Mouse (Mus musculus) intestine, embryonic 15.5 days (tissue): Measurements from ENCODE around the gene Cspg4. TPM values are rescaled to one million over a fixed set of nuclear protein-coding genes. Genes with fewer than 3 reads are reported as not detected.

Source experiments
- ATAC-seq: fragments of 200-750 bp; cut with Nextera tagmentation; 2 replicates; pipeline ENCODE4 v1.8.0; 2017; ENCODE audit warnings: moderate TSS enrichment, moderate library complexity
- H3K27ac ChIP-seq: fragments of 300-500 bp; sonication (generic); 2 replicates; pipeline ENCODE4 v1.5.1; 2015; ENCODE audit warnings: mild to moderate bottlenecking, inconsistent platforms
- H3K27me3 ChIP-seq: fragments of 300-500 bp; sonication (generic); replicated peaks from 2 replicates; pipeline ENCODE4 v1.6.1; 2015; ENCODE audit warnings: inconsistent platforms
- H3K36me3 ChIP-seq: fragments of 300-500 bp; sonication (generic); 2 replicates; pipeline ENCODE4 v1.6.1; 2015; ENCODE audit warnings: inconsistent platforms
- H3K4me1 ChIP-seq: fragments of 300-500 bp; sonication (generic); replicated peaks from 2 replicates; pipeline ENCODE4 v1.6.1; 2015; ENCODE audit warnings: inconsistent platforms
- H3K4me2 ChIP-seq: fragments of 300-500 bp; sonication (generic); replicated peaks from 2 replicates; pipeline ENCODE4 v1.6.1; 2015; ENCODE audit warnings: mild to moderate bottlenecking, inconsistent platforms
- H3K4me3 ChIP-seq: fragments of 300-500 bp; sonication (generic); replicated peaks from 2 replicates; pipeline ENCODE4 v1.5.1; 2015; ENCODE audit warnings: inconsistent platforms
- H3K9ac ChIP-seq: fragments of 300-500 bp; sonication (generic); 2 replicates; pipeline ENCODE4 v1.6.1; 2015; ENCODE audit warnings: inconsistent platforms
- H3K9me3 ChIP-seq: fragments of 300-500 bp; sonication (generic); 2 replicates; pipeline ENCODE4 v1.6.1; 2016; ENCODE audit warnings: inconsistent platforms
- WGBS: fragments of 180-500 bp; shearing (Covaris S2); methylation state at CpG from one replicate; pipeline ENCODE4 v1.1.7; 2015; 5-methylcytosine and 5-hydroxymethylcytosine counted together
- polyA plus RNA-seq: library from polyadenylated mRNA; unstranded; fragments of >200 nt; fragmentation: Nextera tagmentation; extraction: Ambion mirVana; gene quantifications from 2 replicates; pipeline ENCODE4 v1.2.1, GENCODE M21; 2015

Cspg4 gene
- polyA plus RNA-seq, 1 experiment from 2014 or later = 19.0 TPM

DNA sequence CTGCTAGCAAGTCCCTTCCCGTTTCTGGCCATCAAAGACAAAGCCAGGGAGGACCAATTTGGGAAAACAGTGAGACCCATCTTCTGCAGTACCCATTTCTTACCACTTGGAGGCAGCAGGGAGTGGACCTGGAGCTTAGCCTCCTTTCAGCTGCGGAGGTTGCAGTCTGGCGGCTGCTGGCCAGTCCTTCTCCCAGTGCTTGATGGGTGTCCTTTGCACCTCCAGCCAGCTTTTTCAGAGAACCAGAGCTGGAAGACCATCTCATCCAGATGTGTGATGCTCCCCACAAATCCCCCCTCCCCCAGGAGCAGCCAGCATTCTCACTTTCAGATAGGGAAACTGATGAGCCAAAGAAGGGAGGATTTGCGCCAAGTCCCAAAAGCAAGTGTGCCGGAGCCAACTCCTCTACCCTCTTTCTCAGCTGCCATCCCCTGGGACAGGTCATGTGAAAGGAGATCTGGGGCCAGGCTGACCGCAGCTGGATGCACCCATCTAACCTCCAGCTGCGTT lies 21.1 kb upstream of the Cspg4 start:
- Histone ChIP-seq H3K9ac (0 out of 2 replicates have a peak overlapping the region, but pooled peaks have one; percentile 6), H3K4me2 (peak overlapping the region; percentile 20; the same call in 1 of the 2 replicates), H3K4me1 (peaks cover 27% of the 10 kb centered on the region), H3K9me3 (no peaks in the 10 kb centered on the region), H3K27ac (peak overlapping the region; percentile 67; the same call in 1 of the 2 replicates), H3K36me3 (no peaks in the 10 kb centered on the region), H3K4me3 (no peak overlapping the region), H3K27me3 (no peaks in the 10 kb centered on the region)
- no peak for ATAC-seq
- 31% methylated on average over 7 of the region's 7 CpGs for WGBS

DNA sequence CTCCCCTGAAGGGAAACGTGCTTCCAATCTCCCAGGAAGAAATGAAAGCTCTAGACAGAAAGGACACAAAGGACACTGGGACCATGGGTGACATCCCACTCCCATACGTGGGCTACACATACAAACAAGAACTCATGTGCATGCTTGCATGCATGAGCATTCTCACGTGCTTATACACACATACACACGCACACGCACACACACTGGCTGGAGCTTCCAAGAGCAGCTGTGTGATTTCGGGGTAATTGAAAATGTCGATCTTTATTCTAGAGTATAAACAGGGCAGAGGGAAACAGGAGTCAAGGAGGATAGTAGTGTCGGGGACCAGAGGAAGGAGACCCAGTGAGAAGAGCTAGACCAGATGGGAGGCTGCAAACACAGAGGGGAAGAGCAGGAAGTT lies 20.2 kb upstream of the Cspg4 start:
- ATAC-seq = peak; percentile 39
- H3K4me3 ChIP-seq = no peak overlapping the region
- H3K4me1 ChIP-seq = peaks cover 27% of the 10 kb centered on the region
- H3K27me3 ChIP-seq = no peaks in the 10 kb centered on the region
- no peaks in the 10 kb centered on the region for H3K9me3 ChIP-seq
- H3K27ac ChIP-seq = 0 out of 2 replicates have a peak overlapping the region, but pooled peaks have one; percentile 67
- no peaks in the 10 kb centered on the region for H3K36me3 ChIP-seq
- WGBS = 44% methylated on average over 8 of the region's 8 CpGs
- no peak overlapping the region; the same call in 1 of the 2 replicates for H3K9ac ChIP-seq
- H3K4me2 ChIP-seq = 0 out of 2 replicates have a peak overlapping the region, but pooled peaks have one; percentile 19

DNA sequence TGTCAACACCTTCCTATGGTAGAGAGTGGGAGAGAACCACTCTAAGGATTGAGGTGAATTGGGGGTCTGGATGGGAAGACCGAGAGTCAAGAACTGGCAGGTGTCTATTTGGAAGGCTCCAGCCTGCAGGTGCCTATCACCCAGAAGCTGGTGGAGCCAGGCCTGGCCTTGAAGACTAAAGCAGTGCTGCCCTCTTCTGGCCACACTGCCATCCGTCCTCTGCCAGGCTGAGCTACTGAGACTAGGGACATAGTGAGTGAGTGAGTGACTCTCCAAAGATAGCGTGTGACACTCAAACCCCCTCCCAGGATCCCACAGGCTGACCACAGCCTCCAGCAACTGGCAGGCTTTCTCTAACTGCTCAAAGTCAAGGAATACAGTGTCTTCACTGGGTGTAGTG lies 17.3 kb upstream of the Cspg4 start:
- no peak overlapping the region for H3K4me3 ChIP-seq

DNA sequence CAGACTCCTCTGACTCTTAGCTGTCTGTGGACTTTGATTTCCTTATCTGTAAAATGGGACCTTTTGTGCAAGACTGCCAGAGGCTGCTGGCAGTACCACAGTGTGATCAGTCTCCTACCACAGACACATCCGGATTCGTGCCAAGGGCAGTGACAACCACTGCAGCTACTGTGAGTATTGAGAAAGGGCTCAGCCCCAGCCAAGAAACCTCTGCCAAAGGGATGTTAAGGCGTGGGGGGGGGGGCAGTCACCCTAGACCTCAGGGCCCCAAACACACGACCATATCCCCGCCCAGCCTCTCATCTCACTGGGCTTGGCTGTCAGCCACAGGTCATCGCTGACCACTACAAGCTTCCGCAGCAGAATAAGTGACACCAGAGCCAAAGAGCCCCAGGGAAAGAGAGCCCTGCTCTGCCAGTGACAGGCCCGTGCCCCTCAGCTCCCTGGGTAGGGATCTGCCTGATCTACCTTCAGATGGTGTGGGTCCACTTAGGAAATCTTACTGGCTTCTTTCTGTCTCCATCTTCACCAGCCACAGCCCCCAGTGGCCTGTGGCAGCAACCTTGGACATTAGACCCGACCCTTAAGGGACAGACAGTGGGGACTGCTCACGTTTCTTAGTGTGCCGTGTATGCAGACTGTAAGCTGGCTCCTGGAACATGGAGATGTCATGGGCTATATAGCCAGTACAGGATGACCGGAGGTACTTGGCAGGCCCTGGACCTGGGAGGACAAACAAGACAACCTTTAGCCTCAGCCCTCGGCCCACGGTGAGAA lies 14.5 kb upstream of the Cspg4 start:
- no peaks in the 10 kb centered on the region for H3K36me3 ChIP-seq
- 78% methylated on average over 14 of the region's 14 CpGs for WGBS
- H3K4me3 ChIP-seq = no peak overlapping the region
- H3K4me1 ChIP-seq = peaks cover 9% of the 10 kb centered on the region
- H3K27me3 ChIP-seq = no peaks in the 10 kb centered on the region
- no peaks in the 10 kb centered on the region for H3K9me3 ChIP-seq
- no peak overlapping the region for H3K4me2 ChIP-seq
- peak overlapping the region; percentile 17; the same call in 1 of the 2 replicates for H3K9ac ChIP-seq
- no peak for ATAC-seq
- no peak overlapping the region for H3K27ac ChIP-seq

More for the DNA sequence above, 17.3 kb upstream of the Cspg4 start:
- Histone ChIP-seq H3K4me1 (peaks cover 22% of the 10 kb centered on the region), H3K27ac (no peak overlapping the region), H3K36me3 (no peaks in the 10 kb centered on the region), H3K9me3 (no peaks in the 10 kb centered on the region), H3K9ac (no peak overlapping the region), H3K4me2 (no peak overlapping the region), H3K27me3 (no peaks in the 10 kb centered on the region)
- 24% methylated on average over 3 of the region's 3 CpGs for WGBS
- ATAC-seq = no peak

DNA sequence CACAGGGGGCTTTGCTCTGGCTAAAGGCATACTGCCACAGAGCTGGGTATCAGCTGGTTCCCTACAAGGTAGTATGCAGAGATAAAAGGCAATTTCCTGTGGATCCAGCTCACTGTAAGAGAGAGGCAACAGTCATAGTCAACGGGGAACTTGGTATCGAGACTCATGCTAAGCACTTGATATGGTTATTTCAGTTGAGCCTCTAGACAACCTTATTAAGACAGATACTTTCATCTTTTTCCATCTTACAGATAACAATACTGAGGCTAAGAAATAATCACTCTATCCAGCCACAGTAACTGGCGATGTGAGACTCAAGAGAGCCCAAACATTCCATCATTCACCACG lies 14.0 kb upstream of the Cspg4 start:
- no peaks in the 10 kb centered on the region for H3K9me3 ChIP-seq
- no peaks in the 10 kb centered on the region for H3K27me3 ChIP-seq
- peaks cover 6% of the 10 kb centered on the region for H3K4me1 ChIP-seq
- H3K27ac ChIP-seq = no peak overlapping the region
- H3K36me3 ChIP-seq = no peaks in the 10 kb centered on the region
- WGBS = 78% methylated on average over 4 of the region's 4 CpGs
- no peak for ATAC-seq
- no peak overlapping the region for H3K4me3 ChIP-seq
- H3K9ac ChIP-seq = peak overlapping the region; percentile 17; the same call in 1 of the 2 replicates
- H3K4me2 ChIP-seq = no peak overlapping the region

DNA sequence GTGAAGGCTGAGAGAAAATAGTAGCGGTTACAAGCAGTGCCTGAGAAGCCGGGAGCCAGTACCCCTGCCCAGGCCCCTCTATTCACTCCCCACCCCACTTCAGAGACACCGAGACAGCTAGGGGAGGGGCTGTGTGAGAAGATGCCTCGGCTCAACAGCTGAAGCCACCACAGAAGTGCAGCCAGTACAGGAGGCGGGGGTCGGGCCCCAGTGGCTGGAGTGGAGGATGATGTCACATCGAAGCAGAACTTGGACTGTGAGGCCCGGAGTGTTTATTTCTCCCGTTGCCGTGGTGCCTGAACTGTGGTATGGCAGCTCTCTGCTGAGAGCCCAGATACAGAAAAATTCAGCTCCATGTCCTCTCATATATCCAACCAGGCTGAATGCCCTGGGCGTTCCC lies 13.1 kb upstream of the Cspg4 start:
- WGBS = 13% methylated on average over 11 of the region's 11 CpGs
- H3K9me3 ChIP-seq = no peaks in the 10 kb centered on the region

DNA sequence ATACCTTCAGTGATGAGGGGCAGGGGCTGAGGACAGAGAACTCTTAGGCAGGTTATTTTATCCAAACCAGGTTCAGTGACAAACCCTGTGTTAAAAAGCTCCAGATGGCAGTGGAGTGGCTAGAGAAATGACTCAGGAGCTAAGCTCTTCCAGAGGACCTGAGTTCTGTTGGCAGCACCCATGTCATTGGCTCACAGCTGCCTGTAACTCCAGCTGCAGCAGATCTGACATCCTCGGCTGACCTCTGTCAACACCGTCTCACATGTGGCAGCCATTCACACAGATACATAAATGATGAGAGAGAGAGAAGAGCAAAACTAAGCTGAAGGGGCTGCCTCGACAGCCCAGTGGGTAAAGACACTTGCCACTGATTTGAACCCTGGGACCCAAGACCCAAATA lies 7.4 kb upstream of the Cspg4 start:
- no peak overlapping the region for H3K4me3 ChIP-seq
- no peak for ATAC-seq
- peaks cover 14% of the 10 kb centered on the region for H3K4me1 ChIP-seq
- H3K36me3 ChIP-seq = no peaks in the 10 kb centered on the region
- H3K4me2 ChIP-seq = no peak overlapping the region
- H3K9ac ChIP-seq = no peak overlapping the region
- H3K27me3 ChIP-seq = no peaks in the 10 kb centered on the region
- H3K9me3 ChIP-seq = no peaks in the 10 kb centered on the region
- no peak overlapping the region for H3K27ac ChIP-seq
- 26% methylated on average over 3 of the region's 3 CpGs for WGBS

More for the DNA sequence above, 13.1 kb upstream of the Cspg4 start:
- Histone ChIP-seq H3K4me3 (no peak overlapping the region), H3K27me3 (no peaks in the 10 kb centered on the region), H3K4me2 (peak overlapping the region; percentile 34), H3K36me3 (no peaks in the 10 kb centered on the region), H3K9ac (0 out of 2 replicates have a peak overlapping the region, but pooled peaks have one; percentile 26), H3K27ac (peak overlapping the region; percentile 62), H3K4me1 (peaks cover 6% of the 10 kb centered on the region)
- ATAC-seq = peak; percentile 85

DNA sequence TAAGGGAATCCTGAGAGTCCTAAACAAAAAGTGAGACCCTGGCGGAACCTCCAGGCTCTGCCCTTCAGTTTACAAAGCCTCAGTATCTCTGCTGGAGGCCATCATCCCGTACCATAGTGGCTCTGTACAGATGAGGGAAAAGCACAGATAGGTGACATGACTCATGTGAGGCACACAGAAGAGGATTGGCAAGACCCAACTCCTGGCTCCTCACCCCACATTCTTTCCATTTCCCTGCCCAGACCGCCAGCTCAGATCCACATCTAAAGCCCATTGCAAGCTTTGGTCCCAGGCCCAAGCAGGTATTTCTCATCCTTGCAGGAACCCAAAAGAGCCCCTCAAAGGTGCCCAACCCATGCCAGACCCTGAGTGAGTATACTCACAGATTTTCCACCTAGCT lies 4.8 kb upstream of the Cspg4 start:
- peaks cover 37% of the 10 kb centered on the region for H3K4me1 ChIP-seq
- H3K9ac ChIP-seq = no peak overlapping the region
- H3K9me3 ChIP-seq = no peaks in the 10 kb centered on the region
- H3K4me2 ChIP-seq = peak overlapping the region; percentile 17; the same call in 1 of the 2 replicates
- H3K27me3 ChIP-seq = no peaks in the 10 kb centered on the region
- H3K36me3 ChIP-seq = no peaks in the 10 kb centered on the region
- 58% methylated on average over 3 of the region's 3 CpGs for WGBS
- H3K27ac ChIP-seq = peak overlapping the region; percentile 84
- no peak overlapping the region for H3K4me3 ChIP-seq
- no peak for ATAC-seq

DNA sequence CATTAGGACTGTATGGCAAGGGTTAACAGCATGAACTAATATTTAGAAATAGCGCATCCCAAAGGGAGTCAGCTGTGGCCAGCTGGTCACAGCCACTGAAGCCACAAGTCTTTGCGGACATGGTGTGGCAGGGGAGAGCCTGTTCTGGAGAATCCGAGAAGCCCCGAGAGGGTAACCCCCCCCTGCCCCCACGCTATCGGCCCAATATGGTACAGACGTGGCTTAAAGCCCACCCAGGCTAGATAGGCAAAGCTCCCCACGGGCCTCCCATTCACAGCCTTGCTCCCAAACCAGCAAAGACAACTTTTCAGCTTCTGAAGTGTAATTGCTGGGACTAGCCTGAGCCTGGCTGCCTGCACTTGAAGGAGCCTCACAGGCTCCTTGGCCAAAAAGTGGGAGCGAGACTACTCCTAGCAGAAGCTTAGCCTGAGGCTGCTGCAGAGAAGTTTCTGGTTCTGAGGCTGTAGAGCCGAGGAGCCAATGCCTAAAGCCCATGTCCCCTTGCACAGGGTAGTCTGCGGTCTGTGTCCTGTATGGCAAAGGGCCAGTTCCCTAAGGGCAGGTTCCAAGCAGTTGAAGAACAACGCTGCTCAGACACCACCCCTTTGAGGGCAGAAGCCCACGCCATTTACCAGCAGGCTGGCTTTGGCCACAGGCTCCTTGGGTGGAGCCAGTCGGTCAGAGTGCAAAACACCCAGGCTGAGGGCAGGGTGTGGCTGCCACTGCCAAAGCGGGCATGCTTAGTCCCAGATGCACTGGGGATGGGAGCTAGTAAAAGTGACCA lies 4.2 kb upstream of the Cspg4 start:
- ATAC-seq = peak; percentile 46
- no peak overlapping the region for H3K9ac ChIP-seq
- no peaks in the 10 kb centered on the region for H3K27me3 ChIP-seq
- H3K36me3 ChIP-seq = no peaks in the 10 kb centered on the region
- 46% methylated on average over 15 of the region's 15 CpGs for WGBS
- H3K9me3 ChIP-seq = no peaks in the 10 kb centered on the region
- H3K4me2 ChIP-seq = peak overlapping the region; percentile 22
- peaks cover 37% of the 10 kb centered on the region for H3K4me1 ChIP-seq
- peak overlapping the region; percentile 84 for H3K27ac ChIP-seq
- no peak overlapping the region for H3K4me3 ChIP-seq

DNA sequence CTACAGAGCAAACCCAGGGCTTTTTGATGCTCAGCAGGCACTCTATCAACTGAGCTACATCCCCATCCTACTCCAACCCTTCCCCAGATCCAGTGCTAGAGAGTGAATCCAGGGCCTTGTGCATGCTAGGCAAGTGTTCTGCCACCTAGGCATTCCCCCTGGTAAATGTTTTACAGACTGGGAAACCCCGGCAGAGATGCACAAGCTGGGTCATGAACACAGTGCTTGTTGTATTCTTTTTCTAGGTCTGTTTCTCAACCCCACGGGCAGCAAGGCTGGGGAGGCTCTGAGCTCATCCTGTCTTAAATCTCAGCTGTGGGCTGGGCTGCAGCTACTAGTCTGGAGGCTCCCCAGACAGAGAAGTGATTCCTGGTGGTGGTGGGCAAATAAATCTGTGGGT lies 2.0 kb upstream of the Cspg4 start:
- Histone ChIP-seq H3K9me3 (no peaks in the 10 kb centered on the region), H3K27me3 (no peaks in the 10 kb centered on the region), H3K4me1 (peaks cover 50% of the 10 kb centered on the region), H3K9ac (no peak overlapping the region), H3K4me3 (no peak overlapping the region), H3K4me2 (no peak overlapping the region), H3K36me3 (no peaks in the 10 kb centered on the region), H3K27ac (0 out of 2 replicates have a peak overlapping the region, but pooled peaks have one; percentile 4)
- WGBS = 16% methylated on average over 2 of the region's 2 CpGs
- ATAC-seq = no peak

DNA sequence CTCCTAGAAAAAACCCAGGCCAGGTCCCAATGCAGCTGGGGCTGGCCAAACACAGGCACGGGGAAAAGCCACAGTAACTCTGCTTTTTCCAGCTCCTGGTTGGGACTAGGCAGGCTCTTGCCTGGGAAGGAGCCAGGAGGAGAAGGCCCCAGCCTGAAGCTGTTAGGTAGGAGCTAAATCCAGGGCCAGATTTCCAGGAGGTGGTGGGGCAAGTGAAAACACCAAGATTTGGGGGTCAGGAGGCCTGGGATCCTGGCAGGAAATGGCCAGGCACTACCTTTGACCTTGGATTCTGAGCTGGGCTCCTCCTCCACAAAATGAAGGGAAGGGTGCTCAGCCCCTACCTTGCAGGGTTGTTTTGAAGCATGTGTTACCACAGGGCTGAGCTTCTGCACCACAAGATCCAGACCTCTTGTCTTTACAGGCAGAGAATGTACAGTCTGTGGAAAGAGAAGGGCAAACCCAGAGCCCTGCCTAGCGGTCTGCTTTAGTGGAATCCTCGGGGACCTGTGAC lies 560 bp upstream of the Cspg4 start, which contains the start of gene Odf3l1:
Gene Odf3l1 (minus strand): TSS at position 464 of the 514 bp plus-strand sequence.
- peak within 1 kb of the TSS; percentile 75 for H3K4me2 ChIP-seq
- 5% methylated on average over 3 of the region's 3 CpGs for WGBS
- no peaks in the 10 kb centered on the region for H3K36me3 ChIP-seq
- H3K27me3 ChIP-seq = no peaks in the 10 kb centered on the region
- H3K4me1 ChIP-seq = peaks cover 61% of the 10 kb centered on the region
- peak within 1 kb of the TSS; percentile 81 for H3K27ac ChIP-seq
- H3K9ac ChIP-seq = peak within 1 kb of the TSS; percentile 64
- no peaks in the 10 kb centered on the region for H3K9me3 ChIP-seq
- H3K4me3 ChIP-seq = peak within 1 kb of the TSS; percentile 52
- peak; percentile 7; the same call in 1 of the 2 replicates for ATAC-seq
